Mouse (Mus musculus): ENCODE results near the gene Asb16.

DNA sequence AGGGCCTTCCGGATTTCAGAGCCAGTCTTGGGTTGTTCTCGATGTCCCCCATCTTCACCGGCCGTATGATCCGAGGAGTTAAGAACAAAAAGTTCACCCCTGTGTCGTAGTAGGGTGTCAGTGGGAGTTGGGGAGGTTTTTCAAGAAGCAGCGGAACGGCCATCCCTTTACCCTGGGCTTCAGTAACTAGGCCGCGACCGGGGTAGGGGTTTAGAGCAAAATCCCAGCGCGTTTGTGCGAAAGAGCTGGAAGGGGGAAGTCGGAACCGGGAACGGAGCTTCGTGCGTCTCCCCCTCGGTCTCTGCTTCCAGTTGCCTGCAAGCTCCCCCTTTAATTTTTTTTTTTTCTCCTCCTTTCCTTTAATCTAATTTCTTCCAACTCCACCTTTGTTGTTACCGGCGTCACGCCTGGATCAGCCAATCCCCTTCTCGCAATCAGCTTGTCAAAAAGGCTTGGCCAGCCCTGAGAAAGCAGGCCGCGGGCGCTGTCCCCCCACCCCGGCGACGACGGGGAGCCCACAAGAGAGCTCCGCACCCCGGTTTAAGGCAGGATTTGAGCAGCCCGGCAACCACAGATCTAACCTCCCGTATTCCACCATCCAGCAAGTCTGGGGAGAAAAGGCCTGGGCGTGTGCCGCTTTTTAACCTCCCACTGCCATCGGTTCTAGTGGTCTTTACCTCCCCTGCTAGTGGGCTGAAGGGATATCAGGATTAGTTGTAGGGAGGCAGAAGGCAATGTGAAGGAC is 51.6 kb downstream of the Asb16 start:
- TF ChIP-seq CTCF (IDR thresholded peaks at IDR 0.05; ENCODE audit: extremely low read depth, insufficient read depth, insufficient read length, insufficient replicate concordance): no peak
- peak; percentile 47; the same call in 1 of the 2 replicates for TF ChIP-seq POLR2A (IDR thresholded peaks at IDR 0.05; ENCODE audit: low read depth, low read length)
